Mouse (Mus musculus): Measurements from ENCODE around the gene Kat6b. TPM values are rescaled to one million over a fixed set of nuclear protein-coding genes. Genes with fewer than 3 reads are reported as not detected.
A peak's percentile ranks its signal among the peaks of the same experiment; 100 is the strongest.

The Kat6b gene
- polyA plus RNA-seq, 1 experiment from 2014 or later = 7.2 TPM

GRCm38 (mm10) chr14:21678509-21679285, 197.5 kb downstream of the Kat6b start:
- DNase-seq (ENCODE audit: low spot score) (peak; percentile 67), ATAC-seq (replicated peaks; ENCODE audit: low FRiP score, low read depth) (no peak)
- H3K4me3 ChIP-seq (replicated peaks; ENCODE audit: low read depth, low read length) = no peak overlapping the region
- H3K27me3 ChIP-seq (ENCODE audit: insufficient read depth, low read length) = no peaks in the 10 kb centered on the region
- 50% methylated on average over 7 of the region's 7 CpGs for WGBS
- H3K4me1 ChIP-seq (replicated peaks; ENCODE audit: insufficient read depth, low read length) = peaks cover 13% of the 10 kb centered on the region; the same call in 1 of the 2 replicates
- no peak overlapping the region for H3K27ac ChIP-seq
- H3K9me3 ChIP-seq (replicated peaks; ENCODE audit: low read length) = no peaks in the 10 kb centered on the region
- no peak overlapping the region for H3K9ac ChIP-seq (ENCODE audit: low read depth, low read length)
- peak; percentile 81 for TF ChIP-seq CTCF (IDR thresholded peaks at IDR 0.05; ENCODE audit: low read depth)
- no peaks in the 10 kb centered on the region for H3K36me3 ChIP-seq (ENCODE audit: insufficient read depth, low read length)
- H3K4me2 ChIP-seq (ENCODE audit: low read length) = no peak overlapping the region

- WGBS = 35% methylated on average over 8 of the region's 8 CpGs
These were observed 198.5 kb downstream of the Kat6b start for GRCm38 (mm10) chr14:21679631-21680201.

GRCm38 (mm10) chr14:21682681-21683129, 201.5 kb downstream of the Kat6b start:
- Histone ChIP-seq H3K36me3 (ENCODE audit: insufficient read depth, low read length) (no peaks in the 10 kb centered on the region), H3K4me1 (replicated peaks; ENCODE audit: insufficient read depth, low read length) (peaks cover 19% of the 10 kb centered on the region), H3K9me3 (replicated peaks; ENCODE audit: low read length) (no peaks in the 10 kb centered on the region), H3K9ac (ENCODE audit: low read depth, low read length) (no peak overlapping the region), H3K4me2 (ENCODE audit: low read length) (peak overlapping the region; percentile 41), H3K27ac (no peak overlapping the region), H3K4me3 (replicated peaks; ENCODE audit: low read depth, low read length) (no peak overlapping the region), H3K27me3 (ENCODE audit: insufficient read depth, low read length) (0 out of 2 replicates have a peak, but pooled peaks cover 3% of the 10 kb centered on the region)
- DNase-seq (ENCODE audit: low spot score) = peak; percentile 70
- whole genome bisulfite sequencing = 5% methylated on average over 9 of the region's 9 CpGs
- ATAC-seq (replicated peaks; ENCODE audit: low FRiP score, low read depth) = peak; percentile 64; the same call in 1 of the 2 replicates
- no peak for TF ChIP-seq CTCF (IDR thresholded peaks at IDR 0.05; ENCODE audit: low read depth)

More at GRCm38 (mm10) chr14:21679631-21680201, 198.5 kb downstream of the Kat6b start:
- Histone ChIP-seq H3K4me2 (ENCODE audit: low read length) (no peak overlapping the region), H3K27ac (no peak overlapping the region), H3K27me3 (ENCODE audit: insufficient read depth, low read length) (no peaks in the 10 kb centered on the region), H3K36me3 (ENCODE audit: insufficient read depth, low read length) (no peaks in the 10 kb centered on the region), H3K9me3 (replicated peaks; ENCODE audit: low read length) (no peaks in the 10 kb centered on the region), H3K4me1 (replicated peaks; ENCODE audit: insufficient read depth, low read length) (peaks cover 13% of the 10 kb centered on the region; the same call in 1 of the 2 replicates), H3K4me3 (replicated peaks; ENCODE audit: low read depth, low read length) (no peak overlapping the region), H3K9ac (ENCODE audit: low read depth, low read length) (no peak overlapping the region)
- DNase-seq (ENCODE audit: low spot score) = peak; percentile 36
- no peak for TF ChIP-seq CTCF (IDR thresholded peaks at IDR 0.05; ENCODE audit: low read depth)
- ATAC-seq (replicated peaks; ENCODE audit: low FRiP score, low read depth) = no peak

- Histone ChIP-seq H3K4me2 (ENCODE audit: low read length) (no peak overlapping the region), H3K27me3 (ENCODE audit: insufficient read depth, low read length) (0 out of 2 replicates have a peak, but pooled peaks cover 3% of the 10 kb centered on the region), H3K4me3 (replicated peaks; ENCODE audit: low read depth, low read length) (no peak overlapping the region), H3K9me3 (replicated peaks; ENCODE audit: low read length) (no peaks in the 10 kb centered on the region), H3K4me1 (replicated peaks; ENCODE audit: insufficient read depth, low read length) (peaks cover 19% of the 10 kb centered on the region), H3K27ac (no peak overlapping the region), H3K9ac (ENCODE audit: low read depth, low read length) (no peak overlapping the region), H3K36me3 (ENCODE audit: insufficient read depth, low read length) (no peaks in the 10 kb centered on the region)
- no peak for TF ChIP-seq CTCF (IDR thresholded peaks at IDR 0.05; ENCODE audit: low read depth)
- 88% methylated on average over 4 of the region's 4 CpGs for WGBS
- ATAC-seq (replicated peaks; ENCODE audit: low FRiP score, low read depth) (no peak), DNase-seq (ENCODE audit: low spot score) (no peak)
These were observed 202.6 kb downstream of the Kat6b start for GRCm38 (mm10) chr14:21683834-21684233.

- Histone ChIP-seq H3K4me3 (replicated peaks; ENCODE audit: low read depth, low read length) (no peak overlapping the region), H3K9me3 (replicated peaks; ENCODE audit: low read length) (no peaks in the 10 kb centered on the region), H3K36me3 (ENCODE audit: insufficient read depth, low read length) (no peaks in the 10 kb centered on the region), H3K27ac (no peak overlapping the region), H3K27me3 (ENCODE audit: insufficient read depth, low read length) (0 out of 2 replicates have a peak, but pooled peaks cover 3% of the 10 kb centered on the region), H3K9ac (ENCODE audit: low read depth, low read length) (no peak overlapping the region), H3K4me2 (ENCODE audit: low read length) (no peak overlapping the region), H3K4me1 (replicated peaks; ENCODE audit: insufficient read depth, low read length) (peaks cover 11% of the 10 kb centered on the region)
- TF ChIP-seq CTCF (IDR thresholded peaks at IDR 0.05; ENCODE audit: low read depth) = no peak
- WGBS = 81% methylated on average over 10 of the region's 10 CpGs
- no peak for ATAC-seq (replicated peaks; ENCODE audit: low FRiP score, low read depth)
- DNase-seq (ENCODE audit: low spot score) = no peak
These were observed 204.3 kb downstream of the Kat6b start for GRCm38 (mm10) chr14:21685411-21686146.

All from kidney, postnatal 0 days (tissue).